Mouse (Mus musculus): ENCODE measurements around the gene Coro6. TPM values are rescaled to one million over a fixed set of nuclear protein-coding genes. Genes with fewer than 3 reads are reported as not detected.

The Coro6 gene
- polyA plus RNA-seq, 1 experiment from 2014 or later, result 0.48 TPM

- no peak for ATAC-seq (replicated peaks; ENCODE audit: low FRiP score)
- Histone ChIP-seq H3K36me3 (peaks cover 26% of the 10 kb centered on the region), H3K27ac (no peak overlapping the region), H3K4me2 (no peak overlapping the region), H3K4me3 (replicated peaks) (no peak overlapping the region), H3K4me1 (0 out of 2 replicates have a peak, but pooled peaks cover 7% of the 10 kb centered on the region), H3K27me3 (no peaks in the 10 kb centered on the region), H3K9ac (no peak overlapping the region), H3K9me3 (replicated peaks) (no peaks in the 10 kb centered on the region)
- WGBS, result 63% methylated on average over 2 of the region's 2 CpGs
Observed at GRCm38 (mm10) chr11:77444939-77445338, 17.3 kb upstream of the Coro6 start.

DNA sequence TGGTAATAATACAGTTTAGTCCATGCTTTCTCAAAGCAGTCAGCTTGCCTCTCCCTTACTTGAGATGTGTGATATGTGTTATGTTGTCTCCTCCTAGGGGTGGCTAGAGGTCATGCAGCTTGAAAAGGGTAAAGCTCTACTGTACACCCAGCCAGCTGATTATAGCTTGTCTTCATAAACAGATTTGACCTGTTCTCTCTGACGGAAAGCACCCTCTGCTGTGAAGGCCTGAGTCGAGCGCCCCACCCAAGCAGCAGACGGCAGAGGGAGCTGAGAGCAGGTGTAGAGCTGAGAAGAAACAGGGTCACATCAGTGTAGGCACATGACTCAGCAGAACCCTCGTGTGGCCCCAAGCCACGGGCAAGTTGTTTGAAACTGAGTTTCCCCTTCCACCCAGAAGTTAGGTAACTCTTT lies 15.6 kb upstream of the Coro6 start:
- 0 out of 2 replicates have a peak, but pooled peaks cover 7% of the 10 kb centered on the region for H3K4me1 ChIP-seq
- no peak overlapping the region for H3K9ac ChIP-seq
- H3K4me2 ChIP-seq, result no peak overlapping the region
- no peaks in the 10 kb centered on the region for H3K27me3 ChIP-seq
- H3K36me3 ChIP-seq, result peaks cover 36% of the 10 kb centered on the region
- no peaks in the 10 kb centered on the region for H3K9me3 ChIP-seq (replicated peaks)
- no peak overlapping the region for H3K4me3 ChIP-seq (replicated peaks)
- no peak for ATAC-seq (replicated peaks; ENCODE audit: low FRiP score)
- no peak overlapping the region for H3K27ac ChIP-seq
- WGBS, result 64% methylated on average over 6 of the region's 6 CpGs

GRCm38 (mm10) chr11:77449224-77449623 lies 13.0 kb upstream of the Coro6 start:
- H3K27me3 ChIP-seq, result no peaks in the 10 kb centered on the region
- no peak for ATAC-seq (replicated peaks; ENCODE audit: low FRiP score)
- H3K9me3 ChIP-seq (replicated peaks), result no peaks in the 10 kb centered on the region
- H3K9ac ChIP-seq, result no peak overlapping the region
- H3K36me3 ChIP-seq, result peaks cover 37% of the 10 kb centered on the region
- WGBS, result 89% methylated on average over 7 of the region's 7 CpGs
- H3K4me1 ChIP-seq, result 0 out of 2 replicates have a peak, but pooled peaks cover 7% of the 10 kb centered on the region
- H3K4me2 ChIP-seq, result no peak overlapping the region
- H3K4me3 ChIP-seq (replicated peaks), result no peak overlapping the region
- no peak overlapping the region for H3K27ac ChIP-seq

DNA sequence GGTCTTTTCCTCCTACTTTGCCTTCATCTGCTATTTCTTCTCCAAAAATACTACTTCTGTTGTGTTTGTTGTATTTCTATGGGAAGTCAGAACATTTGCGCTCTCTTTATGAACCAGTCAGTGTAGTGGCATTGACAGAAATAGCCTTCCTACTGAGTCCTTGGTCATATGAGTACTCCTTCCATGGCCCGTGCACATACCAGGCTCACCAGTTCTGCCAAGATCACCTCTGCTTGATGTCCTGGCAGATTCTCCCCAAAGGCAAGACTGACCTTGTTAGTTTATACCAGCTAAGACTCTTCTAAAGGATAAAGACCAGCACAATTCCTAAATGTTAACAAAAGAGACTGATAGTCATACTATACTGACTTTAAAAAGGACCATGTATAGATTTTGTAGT lies 10.5 kb upstream of the Coro6 start:
- peaks cover 49% of the 10 kb centered on the region for H3K36me3 ChIP-seq
- no peaks in the 10 kb centered on the region for H3K4me1 ChIP-seq
- H3K4me2 ChIP-seq, result no peak overlapping the region
- H3K27ac ChIP-seq, result no peak overlapping the region
- H3K27me3 ChIP-seq, result no peaks in the 10 kb centered on the region
- WGBS, result 95% methylated on average over 2 of the region's 2 CpGs
- H3K9me3 ChIP-seq (replicated peaks), result no peaks in the 10 kb centered on the region
- no peak overlapping the region for H3K4me3 ChIP-seq (replicated peaks)
- ATAC-seq (replicated peaks; ENCODE audit: low FRiP score), result no peak
- no peak overlapping the region for H3K9ac ChIP-seq

DNA sequence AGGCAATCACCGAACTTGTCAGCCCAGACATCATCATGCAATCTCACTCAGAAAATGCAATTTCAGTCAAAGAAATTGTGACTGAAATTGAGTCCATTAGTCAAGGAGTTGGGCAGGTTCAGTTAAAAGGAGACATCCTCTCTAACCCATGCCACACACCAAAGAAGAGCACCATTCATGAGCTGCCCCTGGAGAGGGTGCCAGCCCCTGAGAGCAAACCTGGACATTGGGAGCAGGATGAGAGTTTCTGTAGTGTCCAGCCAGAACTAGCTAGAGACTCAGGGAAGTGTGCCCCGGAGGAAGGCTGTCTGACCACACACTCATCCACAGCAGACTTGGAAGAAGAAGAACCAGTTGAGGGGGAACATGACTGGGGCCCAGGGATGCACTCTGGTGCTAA lies 8.8 kb upstream of the Coro6 start:
- H3K4me1 ChIP-seq, result no peaks in the 10 kb centered on the region
- WGBS, result 92% methylated on average over 2 of the region's 2 CpGs
- no peak for ATAC-seq (replicated peaks; ENCODE audit: low FRiP score)
- no peak overlapping the region for H3K4me3 ChIP-seq (replicated peaks)
- no peak overlapping the region for H3K9ac ChIP-seq
- H3K27ac ChIP-seq, result no peak overlapping the region
- no peak overlapping the region for H3K4me2 ChIP-seq
- H3K36me3 ChIP-seq, result peaks cover 49% of the 10 kb centered on the region
- H3K9me3 ChIP-seq (replicated peaks), result no peaks in the 10 kb centered on the region
- H3K27me3 ChIP-seq, result no peaks in the 10 kb centered on the region

- WGBS, result 84% methylated on average over 9 of the region's 9 CpGs
- Histone ChIP-seq H3K9ac (no peak overlapping the region), H3K36me3 (peaks cover 28% of the 10 kb centered on the region), H3K9me3 (replicated peaks) (no peaks in the 10 kb centered on the region), H3K27ac (no peak overlapping the region), H3K4me3 (replicated peaks) (no peak overlapping the region), H3K4me1 (no peaks in the 10 kb centered on the region), H3K4me2 (no peak overlapping the region), H3K27me3 (peaks cover 7% of the 10 kb centered on the region)
- ATAC-seq (replicated peaks; ENCODE audit: low FRiP score), result no peak
Observed at GRCm38 (mm10) chr11:77455770-77456510, 6.3 kb upstream of the Coro6 start.

DNA sequence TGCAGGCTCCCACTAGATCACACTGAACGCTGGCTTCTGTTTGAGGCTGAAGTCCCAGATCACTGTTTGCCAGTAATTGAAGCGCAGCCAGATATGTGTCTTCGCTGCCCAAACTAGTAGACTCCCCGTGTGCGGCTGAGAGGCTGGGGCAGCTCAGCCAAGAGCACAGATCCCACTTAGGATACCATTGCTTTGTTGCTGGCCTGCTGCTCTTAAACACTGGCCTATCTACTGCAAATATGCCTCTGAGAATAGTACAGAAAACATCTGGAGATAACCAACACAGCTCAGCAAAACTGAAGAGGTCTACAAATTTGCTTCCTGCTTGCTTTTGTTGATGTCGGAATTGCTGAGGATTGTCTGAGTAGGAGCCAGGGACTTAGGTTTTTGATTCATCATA lies 5.3 kb upstream of the Coro6 start:
- WGBS, result 76% methylated on average over 6 of the region's 6 CpGs
- ATAC-seq (replicated peaks; ENCODE audit: low FRiP score), result no peak
- Histone ChIP-seq H3K9me3 (replicated peaks) (no peaks in the 10 kb centered on the region), H3K9ac (no peak overlapping the region), H3K27me3 (peaks cover 16% of the 10 kb centered on the region), H3K4me2 (no peak overlapping the region), H3K36me3 (peaks cover 24% of the 10 kb centered on the region), H3K4me1 (peaks cover 3% of the 10 kb centered on the region; the same call in 1 of the 2 replicates), H3K27ac (no peak overlapping the region), H3K4me3 (replicated peaks) (no peak overlapping the region)

DNA sequence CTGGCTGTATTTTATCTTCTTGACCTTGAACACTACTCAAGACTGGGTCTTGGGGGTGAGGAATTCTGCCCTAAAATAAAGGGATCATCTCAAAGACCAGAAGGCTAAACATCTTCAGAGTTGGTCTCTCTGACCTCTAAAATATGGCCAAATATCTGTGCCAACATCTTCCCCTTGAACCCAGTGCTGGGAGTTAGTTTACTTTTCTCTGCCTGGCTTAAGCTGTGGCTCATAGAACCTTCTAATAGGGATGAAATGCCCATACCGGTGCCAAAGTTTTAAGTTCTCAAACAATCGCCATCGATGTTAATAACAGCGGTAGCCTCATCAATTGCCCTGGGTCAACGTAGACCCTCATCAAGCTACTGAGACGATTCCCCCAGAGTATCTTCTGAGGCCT lies 355 bp upstream of the Coro6 start:
- Histone ChIP-seq H3K4me1 (peaks cover 18% of the 10 kb centered on the region), H3K9ac (peak overlapping the region; percentile 59), H3K27me3 (peaks cover 63% of the 10 kb centered on the region), H3K36me3 (no peaks in the 10 kb centered on the region), H3K27ac (no peak overlapping the region), H3K4me3 (replicated peaks) (peak overlapping the region; percentile 60), H3K9me3 (replicated peaks) (no peaks in the 10 kb centered on the region), H3K4me2 (peak overlapping the region; percentile 99)
- 5% methylated on average over 6 of the region's 6 CpGs for WGBS
- ATAC-seq (replicated peaks; ENCODE audit: low FRiP score), result no peak

- ATAC-seq (replicated peaks; ENCODE audit: low FRiP score), result no peak
- 38% methylated on average over 8 of the region's 8 CpGs for WGBS
- H3K4me1 ChIP-seq, result peaks cover 28% of the 10 kb centered on the region
- H3K4me2 ChIP-seq, result peak overlapping the region; percentile 99
- no peak overlapping the region for H3K27ac ChIP-seq
- H3K9ac ChIP-seq, result no peak overlapping the region
- H3K27me3 ChIP-seq, result peaks cover 75% of the 10 kb centered on the region
- H3K36me3 ChIP-seq, result no peaks in the 10 kb centered on the region
- peak overlapping the region; percentile 60; the same call in 1 of the 2 replicates for H3K4me3 ChIP-seq (replicated peaks)
- no peaks in the 10 kb centered on the region for H3K9me3 ChIP-seq (replicated peaks)
Observed at GRCm38 (mm10) chr11:77463101-77463445, 862 bp downstream of the Coro6 start.

GRCm38 (mm10) chr11:77463786-77464185 lies 1.6 kb downstream of the Coro6 start:
- ATAC-seq (replicated peaks; ENCODE audit: low FRiP score), result no peak

DNA sequence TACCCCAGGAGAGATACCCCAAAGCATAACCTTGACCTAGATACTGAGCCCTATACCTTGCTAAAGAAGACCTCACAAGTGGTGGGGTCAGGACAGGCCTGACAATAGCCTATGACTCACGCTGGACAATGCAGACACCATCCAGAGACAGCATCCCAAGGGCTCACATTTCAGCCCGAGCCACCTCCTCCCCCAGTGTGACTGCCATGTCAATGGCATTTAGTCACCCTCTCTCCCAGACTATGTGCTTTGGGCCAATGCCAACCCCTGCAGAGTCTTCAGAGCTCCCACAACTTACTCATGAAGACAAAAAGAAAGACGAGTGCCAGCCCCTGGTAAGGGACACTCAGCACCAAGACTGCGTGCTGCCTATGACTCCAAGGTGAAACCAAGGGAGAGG lies 2.5 kb downstream of the Coro6 start:
- Histone ChIP-seq H3K4me2 (no peak overlapping the region), H3K4me3 (replicated peaks) (no peak overlapping the region), H3K36me3 (no peaks in the 10 kb centered on the region), H3K27ac (no peak overlapping the region), H3K9ac (no peak overlapping the region), H3K4me1 (peaks cover 28% of the 10 kb centered on the region), H3K9me3 (replicated peaks) (no peaks in the 10 kb centered on the region), H3K27me3 (peaks cover 89% of the 10 kb centered on the region)
- no peak for ATAC-seq (replicated peaks; ENCODE audit: low FRiP score)
- 47% methylated on average over 4 of the region's 4 CpGs for WGBS

More at GRCm38 (mm10) chr11:77463786-77464185, 1.6 kb downstream of the Coro6 start:
- Histone ChIP-seq H3K36me3 (no peaks in the 10 kb centered on the region), H3K4me3 (replicated peaks) (no peak overlapping the region), H3K27ac (no peak overlapping the region), H3K9ac (no peak overlapping the region), H3K4me2 (no peak overlapping the region), H3K4me1 (peaks cover 28% of the 10 kb centered on the region), H3K9me3 (replicated peaks) (no peaks in the 10 kb centered on the region), H3K27me3 (peaks cover 83% of the 10 kb centered on the region)
- WGBS, result 80% methylated on average over 10 of the region's 10 CpGs

DNA sequence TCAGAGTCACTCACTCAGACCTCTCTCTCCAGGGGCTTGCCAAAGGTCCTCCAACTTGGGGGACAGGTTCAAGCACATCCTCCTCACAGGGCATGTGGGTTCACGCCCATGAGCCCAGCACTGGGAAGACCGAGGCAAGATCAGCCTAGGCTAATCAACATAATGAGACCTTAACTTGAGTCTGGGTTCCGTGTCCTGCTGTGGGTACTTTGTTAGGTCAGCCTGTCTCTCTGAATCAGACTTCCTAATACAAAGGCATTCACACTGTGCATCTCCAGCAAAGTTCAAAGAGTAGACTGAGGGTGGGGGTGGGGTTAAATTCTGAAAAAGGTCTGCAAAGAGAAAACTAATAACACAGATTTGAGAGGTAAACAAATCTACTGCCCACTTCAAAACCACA lies 2.9 kb downstream of the Coro6 start:
- WGBS, result 65% methylated on average over 3 of the region's 3 CpGs
- Histone ChIP-seq H3K4me3 (replicated peaks) (no peak overlapping the region), H3K27me3 (peaks cover 89% of the 10 kb centered on the region), H3K36me3 (0 out of 2 replicates have a peak, but pooled peaks cover under 1% of the 10 kb centered on the region), H3K27ac (no peak overlapping the region), H3K9ac (no peak overlapping the region), H3K4me2 (no peak overlapping the region), H3K4me1 (peaks cover 28% of the 10 kb centered on the region), H3K9me3 (replicated peaks) (no peaks in the 10 kb centered on the region)
- ATAC-seq (replicated peaks; ENCODE audit: low FRiP score), result no peak

DNA sequence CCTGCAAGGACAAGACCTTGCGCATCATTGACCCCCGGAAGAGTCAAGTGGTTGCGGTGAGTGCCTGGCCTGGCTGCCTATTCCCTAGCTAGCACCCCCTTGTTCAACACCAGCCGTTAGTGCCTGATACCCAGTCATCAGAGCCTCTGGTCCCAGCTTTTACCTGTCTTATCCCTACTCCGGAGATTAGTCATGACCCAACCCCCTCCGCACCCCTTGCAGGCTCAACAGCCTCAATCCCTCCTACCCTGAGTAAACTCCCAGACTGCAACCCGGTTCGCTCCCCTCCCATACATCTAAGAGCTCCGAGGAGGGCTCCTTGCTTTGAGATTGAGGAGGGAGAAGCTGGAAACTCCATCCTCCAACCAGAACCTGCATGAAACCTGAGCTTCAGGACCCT lies 4.3 kb downstream of the Coro6 start:
- peaks cover 76% of the 10 kb centered on the region for H3K27me3 ChIP-seq
- WGBS, result 25% methylated on average over 9 of the region's 9 CpGs
- ATAC-seq (replicated peaks; ENCODE audit: low FRiP score), result no peak

More for the DNA sequence above, 4.3 kb downstream of the Coro6 start:
- Histone ChIP-seq H3K27ac (no peak overlapping the region), H3K4me3 (replicated peaks) (no peak overlapping the region), H3K36me3 (peaks cover 14% of the 10 kb centered on the region), H3K4me2 (peak overlapping the region; percentile 49), H3K9me3 (replicated peaks) (no peaks in the 10 kb centered on the region), H3K4me1 (peaks cover 28% of the 10 kb centered on the region), H3K9ac (no peak overlapping the region)
